Mouse (Mus musculus) left cerebral cortex, postnatal 14 days (tissue): ENCODE results near the gene Dbx2. TPM values are rescaled to one million over a fixed set of nuclear protein-coding genes. Genes with fewer than 3 reads are reported as not detected.

Experiments
- DNase-seq, 2 experiments: peaks; one replicate each; pipeline ENCODE4 v3.0.0; 2021 to 2022; ENCODE audit warnings: low spot score in 2 of 2, mixed read lengths in 1 of 2
- intact Hi-C: fragments of 180-260 bp; cut with DNase I; formaldehyde crosslinking; loops from one replicate; pipeline ENCODE4 v1.15.1; 2025
- total RNA-seq, 2 experiments: library from RNA; stranded (reverse); gene quantifications; 2 replicates each; pipeline ENCODE4 v1.2.3; 2021

The Dbx2 gene
- total RNA-seq, 2 experiments from 2014 or later: 19.2 to 24.4 TPM

GRCm38 (mm10) chr15:95639829-95640134 is 16.0 kb downstream of the Dbx2 start:
- intact Hi-C loops: no loop called here
- no peak for DNase-seq

- DNase-seq: no peak
- intact Hi-C loops: no loop called here
Observed at GRCm38 (mm10) chr15:95639115-95639828, 16.5 kb downstream of the Dbx2 start.

GRCm38 (mm10) chr15:95624396-95624795 is 31.4 kb downstream of the Dbx2 start:
- intact Hi-C loops: no loop called here

GRCm38 (mm10) chr15:95622797-95623196 is 33.0 kb downstream of the Dbx2 start:
- intact Hi-C loops: no loop called here
- DNase-seq: no peak

More at GRCm38 (mm10) chr15:95624396-95624795, 31.4 kb downstream of the Dbx2 start:
- DNase-seq: no peak

GRCm38 (mm10) chr15:95612600-95612999 is 43.2 kb downstream of the Dbx2 start:
- DNase-seq: no peak
- intact Hi-C loops: no loop called here

- intact Hi-C loops: no loop called here
- peak in 1 of 2 experiments; percentile 6 for DNase-seq
Observed at GRCm38 (mm10) chr15:95601179-95601578, 54.6 kb downstream of the Dbx2 start.

GRCm38 (mm10) chr15:95598630-95599029 is 57.1 kb downstream of the Dbx2 start:
- intact Hi-C loops: loop anchor here (5.0 kb wide), 1 partner anchor 94 kb away; no protein-coding TSS in a partner anchor
- peak; percentile 29 to 30 for DNase-seq

GRCm38 (mm10) chr15:95586906-95587305 is 68.9 kb downstream of the Dbx2 start:
- no peak for DNase-seq
- intact Hi-C loops: no loop called here

- intact Hi-C loops: no loop called here
- DNase-seq: no peak
Observed at GRCm38 (mm10) chr15:95584891-95585290, 70.9 kb downstream of the Dbx2 start.

GRCm38 (mm10) chr15:95574661-95575060 is 81.1 kb downstream of the Dbx2 start:
- intact Hi-C loops: loop anchor here (2.0 to 10.0 kb wide), 4 partner anchors 47 to 852 kb away; partner anchors contain the start of gene Nell2
- DNase-seq: peak; percentile 74 to 85

Other genes starting within 250 kb of the Dbx2 start
- 100 to 1,000 TPM; 581 to 600 TPM for gene Nell2, start 127.4 kb downstream of the Dbx2 start, total RNA-seq
- 10 to 100 TPM; 16.9 to 22.0 TPM for gene Ano6, start 134.9 kb upstream of the Dbx2 start, total RNA-seq